Mouse (Mus musculus): ENCODE measurements around the gene Lrrc75b. TPM values are rescaled to one million over a fixed set of nuclear protein-coding genes. Genes with fewer than 3 reads are reported as not detected.

Gene Lrrc75b
- total and polyA plus RNA-seq, 2 experiments, result under 0.01 TPM; not detected in 1

GRCm38 (mm10) chr10:75516038-75516723 is 43.9 kb downstream of the Lrrc75b start:
- Histone ChIP-seq H3K79me2 (ENCODE audit: control insufficient read depth, insufficient read depth, low read length) (peaks cover 39% of the 10 kb centered on the region; the same call in 1 of the 2 replicates), H3K27ac (replicated peaks; ENCODE audit: insufficient read depth, low read depth, low read length) (peak overlapping the region; percentile 100), H3K4me1 (ENCODE audit: control insufficient read depth, insufficient read depth, low read length) (peaks cover 43% of the 10 kb centered on the region), H3K4me3 (ENCODE audit: insufficient read depth, low read depth, low read length) (peak overlapping the region; percentile 92), H3K27me3 (ENCODE audit: control insufficient read depth, insufficient read depth, low read length) (no peaks in the 10 kb centered on the region), H3K9ac (ENCODE audit: low read depth, low read length) (peak overlapping the region; percentile 99), H3K36me3 (ENCODE audit: control insufficient read depth, insufficient read depth, low read length) (peaks cover 18% of the 10 kb centered on the region)
- DNase-seq (ENCODE audit: extremely low read depth, low read depth, low spot score), result peak; percentile 95
- no peak for TF ChIP-seq CTCF (IDR thresholded peaks at IDR 0.05; ENCODE audit: low read depth, low read length)
- TF ChIP-seq POLR2A (IDR thresholded peaks at IDR 0.05; ENCODE audit: extremely low read depth, insufficient read depth, low read length), result no peak
- 5% methylated on average over 8 of the region's 8 CpGs for WGBS

DNA sequence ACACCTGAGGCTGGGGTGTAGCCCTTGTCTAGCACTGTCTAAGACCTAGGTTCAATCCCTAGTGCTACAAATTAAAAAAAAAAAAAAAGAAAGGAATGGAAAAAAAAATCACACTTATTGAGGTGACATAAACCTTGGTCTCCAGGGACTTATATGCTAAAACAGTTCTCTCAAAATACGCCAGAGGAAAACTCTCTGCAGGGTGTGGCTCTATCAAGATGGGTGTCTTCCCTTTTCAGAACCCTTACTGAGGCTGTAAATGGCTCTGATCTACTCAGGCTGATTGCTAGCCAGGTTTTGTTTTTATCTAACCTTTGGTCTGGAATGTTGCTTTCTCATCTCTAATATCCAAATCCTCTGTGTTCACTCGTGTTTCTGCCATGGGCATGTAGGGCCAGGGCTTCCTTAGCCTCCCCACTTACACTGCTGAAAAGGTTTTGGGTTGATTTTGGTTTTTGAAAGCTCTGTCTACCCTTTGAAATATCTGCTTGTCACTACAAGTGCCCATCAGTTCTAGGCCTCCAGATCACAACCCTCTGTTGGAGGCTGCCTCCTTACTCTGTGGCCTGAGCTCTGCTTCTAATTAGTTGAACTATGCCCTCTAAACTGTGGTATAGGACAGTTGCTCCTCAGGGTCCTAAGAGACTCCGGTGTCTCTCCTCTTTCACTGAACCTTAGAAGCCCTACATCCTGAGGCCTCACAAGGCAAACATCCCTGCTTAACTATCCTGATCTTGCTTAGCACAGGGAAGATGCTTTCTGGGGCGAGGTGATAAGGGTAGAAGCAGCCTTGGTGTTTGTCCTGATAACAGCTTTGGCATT is 44.7 kb downstream of the Lrrc75b start:
- TF ChIP-seq POLR2A (IDR thresholded peaks at IDR 0.05; ENCODE audit: extremely low read depth, insufficient read depth, low read length) (no peak), CTCF (IDR thresholded peaks at IDR 0.05; ENCODE audit: low read depth, low read length) (no peak)
- 23% methylated on average over 4 of the region's 4 CpGs for WGBS
- H3K9ac ChIP-seq (ENCODE audit: low read depth, low read length), result peak overlapping the region; percentile 99
- peak overlapping the region; percentile 92 for H3K4me3 ChIP-seq (ENCODE audit: insufficient read depth, low read depth, low read length)
- DNase-seq (ENCODE audit: extremely low read depth, low read depth, low spot score), result peak; percentile 77
- peaks cover 41% of the 10 kb centered on the region for H3K4me1 ChIP-seq (ENCODE audit: control insufficient read depth, insufficient read depth, low read length)
- no peaks in the 10 kb centered on the region for H3K27me3 ChIP-seq (ENCODE audit: control insufficient read depth, insufficient read depth, low read length)
- H3K27ac ChIP-seq (replicated peaks; ENCODE audit: insufficient read depth, low read depth, low read length), result peak overlapping the region; percentile 100
- H3K79me2 ChIP-seq (ENCODE audit: control insufficient read depth, insufficient read depth, low read length), result peaks cover 35% of the 10 kb centered on the region; the same call in 1 of the 2 replicates
- H3K36me3 ChIP-seq (ENCODE audit: control insufficient read depth, insufficient read depth, low read length), result peaks cover 22% of the 10 kb centered on the region

DNA sequence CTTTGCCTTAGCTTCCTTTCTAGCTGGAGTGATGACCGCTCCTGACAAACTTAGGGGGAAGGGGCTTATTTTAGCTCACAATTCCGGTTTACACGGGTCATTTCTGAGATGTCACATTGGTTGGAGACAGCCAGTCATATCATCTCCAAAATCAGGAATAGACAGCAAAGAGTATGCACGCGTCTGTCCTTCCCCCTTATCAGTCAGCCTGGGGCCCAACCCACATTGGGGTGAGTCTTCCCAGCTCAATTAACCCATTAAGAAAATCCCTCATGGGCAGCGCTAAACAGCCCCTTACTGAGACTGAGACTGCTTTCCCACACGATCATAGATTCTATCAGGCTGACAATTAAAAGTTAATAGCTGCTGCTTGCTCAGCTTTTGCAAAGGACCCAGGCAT is 45.8 kb downstream of the Lrrc75b start:
- no peaks in the 10 kb centered on the region for H3K27me3 ChIP-seq (ENCODE audit: control insufficient read depth, insufficient read depth, low read length)
- peaks cover 46% of the 10 kb centered on the region for H3K4me1 ChIP-seq (ENCODE audit: control insufficient read depth, insufficient read depth, low read length)
- H3K27ac ChIP-seq (replicated peaks; ENCODE audit: insufficient read depth, low read depth, low read length), result peak overlapping the region; percentile 100
- DNase-seq (ENCODE audit: extremely low read depth, low read depth, low spot score), result peak; percentile 58
- no peak for TF ChIP-seq CTCF (IDR thresholded peaks at IDR 0.05; ENCODE audit: low read depth, low read length)
- no peak for TF ChIP-seq POLR2A (IDR thresholded peaks at IDR 0.05; ENCODE audit: extremely low read depth, insufficient read depth, low read length)
- peak overlapping the region; percentile 22 for H3K4me3 ChIP-seq (ENCODE audit: insufficient read depth, low read depth, low read length)
- WGBS, result 26% methylated on average over 7 of the region's 7 CpGs
- peak overlapping the region; percentile 51 for H3K9ac ChIP-seq (ENCODE audit: low read depth, low read length)
- H3K36me3 ChIP-seq (ENCODE audit: control insufficient read depth, insufficient read depth, low read length), result peaks cover 24% of the 10 kb centered on the region
- H3K79me2 ChIP-seq (ENCODE audit: control insufficient read depth, insufficient read depth, low read length), result peaks cover 27% of the 10 kb centered on the region; the same call in 1 of the 2 replicates

- no peak for TF ChIP-seq CTCF (IDR thresholded peaks at IDR 0.05; ENCODE audit: low read depth, low read length)
- no peak for TF ChIP-seq POLR2A (IDR thresholded peaks at IDR 0.05; ENCODE audit: extremely low read depth, insufficient read depth, low read length)
- WGBS, result 58% methylated on average over 8 of the region's 8 CpGs
- Histone ChIP-seq H3K79me2 (ENCODE audit: control insufficient read depth, insufficient read depth, low read length) (peaks cover 20% of the 10 kb centered on the region; the same call in 1 of the 2 replicates), H3K36me3 (ENCODE audit: control insufficient read depth, insufficient read depth, low read length) (peaks cover 31% of the 10 kb centered on the region), H3K4me3 (ENCODE audit: insufficient read depth, low read depth, low read length) (peak overlapping the region; percentile 5; the same call in 1 of the 2 replicates), H3K27ac (replicated peaks; ENCODE audit: insufficient read depth, low read depth, low read length) (peak overlapping the region; percentile 100), H3K4me1 (ENCODE audit: control insufficient read depth, insufficient read depth, low read length) (peaks cover 42% of the 10 kb centered on the region), H3K27me3 (ENCODE audit: control insufficient read depth, insufficient read depth, low read length) (no peaks in the 10 kb centered on the region), H3K9ac (ENCODE audit: low read depth, low read length) (peak overlapping the region; percentile 72)
- DNase-seq (ENCODE audit: extremely low read depth, low read depth, low spot score), result peak; percentile 70
These were observed 46.6 kb downstream of the Lrrc75b start for GRCm38 (mm10) chr10:75513306-75514067.

- Histone ChIP-seq H3K27ac (replicated peaks; ENCODE audit: insufficient read depth, low read depth, low read length) (peak overlapping the region; percentile 100), H3K4me1 (ENCODE audit: control insufficient read depth, insufficient read depth, low read length) (peaks cover 42% of the 10 kb centered on the region), H3K79me2 (ENCODE audit: control insufficient read depth, insufficient read depth, low read length) (peaks cover 17% of the 10 kb centered on the region; the same call in 1 of the 2 replicates), H3K36me3 (ENCODE audit: control insufficient read depth, insufficient read depth, low read length) (peaks cover 37% of the 10 kb centered on the region), H3K9ac (ENCODE audit: low read depth, low read length) (peak overlapping the region; percentile 72), H3K27me3 (ENCODE audit: control insufficient read depth, insufficient read depth, low read length) (no peaks in the 10 kb centered on the region), H3K4me3 (ENCODE audit: insufficient read depth, low read depth, low read length) (no peak overlapping the region)
- no peak for TF ChIP-seq CTCF (IDR thresholded peaks at IDR 0.05; ENCODE audit: low read depth, low read length)
- no peak for TF ChIP-seq POLR2A (IDR thresholded peaks at IDR 0.05; ENCODE audit: extremely low read depth, insufficient read depth, low read length)
- peak; percentile 97 for DNase-seq (ENCODE audit: extremely low read depth, low read depth, low spot score)
- WGBS, result 21% methylated on average over 7 of the region's 7 CpGs
These were observed 47.3 kb downstream of the Lrrc75b start for GRCm38 (mm10) chr10:75512796-75513195.

All from liver, adult 2 months (tissue).